Mouse (Mus musculus) testis, adult 2 months (tissue): ENCODE results near the gene Aplnr.

Experiments used
- CTCF ChIP-seq: fragments of 200-500 bp; IDR thresholded peaks from 2 replicates; pipeline ENCODE4 v1.5.1; 2012; ENCODE audit warnings: low read depth, mild to moderate bottlenecking, inconsistent platforms, low read length, moderate library complexity; ENCODE audit not compliant: control insufficient read depth, insufficient read depth, insufficient replicate concordance
- POLR2A ChIP-seq: fragments of 200-500 bp; IDR thresholded peaks from 2 replicates; pipeline ENCODE4 v1.6.1; 2012; ENCODE audit warnings: low read depth, mild to moderate bottlenecking, inconsistent platforms, low read length, moderate library complexity; ENCODE audit not compliant: control insufficient read depth

GRCm38 (mm10) chr2:85137601-85138140, 1.6 kb downstream of the Aplnr start:
- TF ChIP-seq POLR2A (no peak), CTCF (no peak)
